Mouse (Mus musculus): ENCODE data around the gene Kcnk12.

Gene Kcnk12

DNA sequence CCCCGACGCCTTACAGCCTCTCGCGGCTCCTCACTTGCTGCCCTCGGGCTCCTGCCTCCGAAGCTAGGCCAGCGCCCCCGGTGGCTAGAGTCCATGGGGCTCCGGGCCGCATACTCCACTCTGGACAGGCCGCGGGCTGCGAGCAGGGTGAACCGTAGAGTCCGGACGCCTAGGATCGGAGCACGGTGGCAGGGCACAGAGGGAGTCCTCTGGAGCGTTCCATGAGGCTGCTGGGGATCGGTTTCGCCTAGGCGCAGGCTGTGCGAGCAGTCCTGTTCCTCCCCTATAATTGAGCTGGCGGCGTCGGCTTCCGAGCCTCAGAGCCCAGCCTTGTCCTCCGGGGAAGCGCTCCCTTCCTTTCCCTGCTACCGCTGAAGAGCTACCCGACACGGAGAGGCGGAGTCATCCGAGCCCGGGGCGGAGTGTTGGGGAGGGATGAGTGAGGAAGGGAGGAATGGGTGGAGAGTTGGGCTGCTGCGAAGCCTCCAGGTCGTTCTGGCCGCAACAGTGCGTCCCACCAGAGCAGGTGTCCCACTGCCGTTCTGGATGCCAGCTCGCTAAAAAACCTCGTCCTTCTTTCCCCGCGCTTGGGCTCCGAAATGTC, at the start of gene Kcnk12:
Gene Kcnk12 (minus strand): TSS at position 307 of the 604 bp plus-strand sequence.
- DNase-seq = no peak

- DNase-seq = no peak
Measured at GRCm38 (mm10) chr17:87842156-87842555, 44.4 kb upstream of the Kcnk12 start.

DNA sequence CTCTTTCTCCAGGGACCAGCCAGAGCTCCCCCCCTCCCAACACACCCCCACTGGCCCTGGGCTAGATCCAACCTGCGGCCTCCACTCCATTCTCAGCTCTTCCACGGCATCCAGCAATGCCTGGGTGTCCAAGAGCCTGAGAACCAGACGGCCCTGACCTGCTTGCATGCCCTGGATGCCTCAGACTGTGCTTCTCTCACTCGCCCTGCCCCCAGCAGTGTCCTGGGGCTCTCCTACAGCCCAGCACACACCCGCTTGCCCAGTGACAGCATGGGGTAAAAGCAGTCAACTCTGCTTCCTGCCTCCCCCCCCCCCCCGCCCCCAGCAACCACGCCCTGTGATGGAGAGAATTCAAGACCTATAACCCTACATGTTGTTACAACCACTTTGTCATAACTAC, 42.3 kb upstream of the Kcnk12 start:
- no peak for DNase-seq

DNA sequence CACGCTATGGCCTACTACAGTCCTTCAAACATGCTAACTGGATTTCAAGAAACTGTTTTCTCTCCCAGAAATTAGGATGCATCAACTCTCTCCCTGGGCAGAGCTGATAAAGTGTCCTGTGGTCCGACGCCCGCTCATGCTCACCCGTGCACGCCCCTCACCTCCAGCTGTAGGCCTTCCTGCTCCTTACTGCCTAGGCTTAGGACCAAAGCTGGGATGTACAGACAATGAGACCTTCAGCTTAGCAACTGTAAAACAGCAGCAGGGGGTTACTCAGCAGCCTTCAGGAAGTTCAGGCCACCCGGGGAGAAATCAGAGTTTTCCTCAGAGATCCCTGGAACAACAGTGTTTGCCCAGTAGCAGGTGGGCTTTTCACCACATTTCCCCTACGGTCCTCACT, 37.1 kb upstream of the Kcnk12 start:
- DNase-seq = no peak

GRCm38 (mm10) chr17:87826909-87827308, 29.1 kb upstream of the Kcnk12 start:
- DNase-seq = no peak

- no peak for DNase-seq
Measured at GRCm38 (mm10) chr17:87826036-87826560, 28.3 kb upstream of the Kcnk12 start.

DNA sequence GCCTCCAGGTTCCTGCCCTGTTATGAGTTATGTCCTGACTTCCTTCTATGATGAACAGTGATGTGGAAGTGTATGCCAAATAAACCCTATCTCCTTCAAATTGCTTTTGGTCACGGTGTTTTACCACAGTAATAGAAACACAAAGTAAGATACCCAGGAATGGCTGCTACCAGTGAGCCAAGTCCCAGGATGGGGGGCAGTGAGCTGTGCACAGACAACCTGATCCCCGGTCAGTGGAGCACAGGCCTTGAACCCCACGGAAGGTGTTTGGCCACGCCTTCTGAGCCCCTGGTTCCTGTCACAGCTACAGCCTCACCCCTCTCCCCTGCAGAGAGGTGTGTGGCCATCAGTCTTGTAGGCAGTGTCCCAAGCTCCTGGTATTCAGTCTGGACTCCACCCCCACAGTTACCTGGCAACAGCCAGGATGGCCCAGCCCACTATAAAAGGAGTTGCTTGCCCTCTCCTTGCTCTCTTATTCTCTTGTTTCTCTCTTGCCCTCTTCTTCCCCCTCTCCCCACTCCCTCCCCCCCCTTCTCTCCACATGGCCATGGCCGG, 27.7 kb upstream of the Kcnk12 start:
- no peak for DNase-seq

- no peak for DNase-seq
Measured at GRCm38 (mm10) chr17:87823031-87823430, 25.2 kb upstream of the Kcnk12 start.

GRCm38 (mm10) chr17:87809556-87809955, 11.8 kb upstream of the Kcnk12 start:
- DNase-seq = no peak

DNA sequence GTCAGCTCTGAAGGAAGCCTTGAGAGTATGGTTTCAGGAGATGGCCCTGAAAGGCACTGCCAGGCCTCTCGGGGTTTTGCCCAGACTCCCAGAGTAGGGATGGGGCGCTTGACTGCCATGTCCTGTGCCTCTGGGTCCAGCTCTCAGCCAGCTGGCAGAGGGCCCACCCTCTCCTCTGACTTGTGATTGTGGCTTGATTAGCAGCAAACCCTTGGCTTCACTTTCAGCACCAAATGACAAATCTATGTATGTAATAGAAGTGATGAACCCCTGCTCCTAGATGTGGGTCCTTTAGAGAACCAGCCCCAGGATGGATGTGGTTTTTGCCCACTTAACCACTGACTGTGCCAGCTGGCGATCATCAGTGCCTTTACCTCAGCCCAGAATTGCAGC, 2.1 kb upstream of the Kcnk12 start:
- no peak for DNase-seq

DNA sequence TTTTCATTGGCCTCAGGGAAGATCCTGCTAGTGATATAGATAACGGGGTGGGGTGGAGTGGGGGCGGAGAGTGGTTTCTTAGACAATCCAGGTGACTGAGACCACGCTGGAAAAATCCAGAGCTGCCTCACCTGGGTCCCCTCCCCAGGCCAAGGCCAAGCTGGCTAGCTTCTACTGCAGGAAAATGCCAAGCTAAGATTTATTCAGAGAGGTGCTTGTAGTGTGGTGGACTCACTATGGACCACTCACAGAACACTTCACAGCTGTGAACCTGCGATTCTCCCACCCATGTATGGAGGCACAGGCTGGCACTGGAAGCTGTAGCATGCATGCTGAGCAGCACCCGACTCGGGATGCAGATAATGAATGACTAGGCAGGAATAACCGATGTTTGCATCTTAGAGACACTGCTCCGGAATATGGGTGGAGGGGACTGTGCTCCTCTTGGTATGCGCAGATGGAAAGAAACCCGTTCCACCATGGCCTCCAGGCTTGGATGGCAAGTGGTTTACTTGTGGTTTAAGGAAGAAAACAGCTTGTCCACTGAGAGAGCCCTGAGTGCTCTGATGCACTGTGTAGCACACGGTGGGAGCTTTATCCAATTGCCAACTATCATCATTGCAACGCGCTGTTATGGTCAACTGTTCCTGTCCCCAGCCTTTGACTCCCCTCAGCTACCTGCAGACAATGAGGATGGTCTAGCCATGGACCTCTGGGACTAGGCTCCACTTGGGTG, 1.6 kb upstream of the Kcnk12 start:
- DNase-seq = no peak

- peak; percentile 73 for DNase-seq
Measured at GRCm38 (mm10) chr17:87798423-87798941, 688 bp upstream of the Kcnk12 start.

GRCm38 (mm10) chr17:87796881-87797416, 845 bp downstream of the Kcnk12 start:
- DNase-seq = no peak

GRCm38 (mm10) chr17:87795927-87796714, 1.7 kb downstream of the Kcnk12 start:
- DNase-seq = no peak

DNA sequence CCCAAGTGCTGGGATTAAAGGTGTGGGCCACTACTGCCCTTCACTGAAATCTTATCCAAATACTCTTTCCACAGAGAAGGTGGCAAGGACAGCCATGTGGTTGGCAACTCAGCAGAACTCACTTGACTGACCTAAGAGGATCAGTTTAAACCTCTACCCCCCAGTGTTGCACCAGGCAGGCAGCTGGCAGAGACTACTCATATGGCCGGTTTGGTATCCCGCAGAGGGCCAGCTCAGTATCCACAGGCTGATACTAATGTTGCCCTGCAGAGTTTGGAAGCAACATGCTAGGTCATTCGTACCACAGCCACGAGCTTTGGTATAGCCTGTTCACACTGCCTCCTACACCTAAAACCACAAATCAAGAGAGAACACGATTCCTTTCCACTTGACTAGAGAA, 3.0 kb downstream of the Kcnk12 start:
- DNase-seq = no peak

DNA sequence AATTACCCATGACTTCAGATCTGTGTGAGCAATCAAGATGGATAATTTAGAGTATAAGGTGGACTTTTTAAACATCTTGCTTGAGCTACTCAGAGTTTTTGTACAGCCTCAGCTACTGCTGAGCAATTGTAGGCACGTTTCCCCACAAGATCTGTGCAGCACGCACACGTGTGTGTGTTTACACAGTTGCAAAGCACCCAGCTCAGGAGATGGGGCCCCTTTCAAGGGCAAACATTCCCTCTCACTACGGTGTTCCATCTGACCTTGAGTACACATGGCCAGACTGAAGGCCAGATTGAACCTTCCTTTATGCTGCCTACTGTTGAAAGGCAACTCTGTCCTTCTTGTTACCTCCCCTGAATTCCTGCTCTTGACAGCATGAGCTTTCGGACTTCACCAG, 4.5 kb downstream of the Kcnk12 start:
- no peak for DNase-seq

GRCm38 (mm10) chr17:87792623-87793315, 5.0 kb downstream of the Kcnk12 start:
- no peak for DNase-seq

- DNase-seq = no peak
Measured at GRCm38 (mm10) chr17:87791517-87792098, 6.2 kb downstream of the Kcnk12 start.

DNA sequence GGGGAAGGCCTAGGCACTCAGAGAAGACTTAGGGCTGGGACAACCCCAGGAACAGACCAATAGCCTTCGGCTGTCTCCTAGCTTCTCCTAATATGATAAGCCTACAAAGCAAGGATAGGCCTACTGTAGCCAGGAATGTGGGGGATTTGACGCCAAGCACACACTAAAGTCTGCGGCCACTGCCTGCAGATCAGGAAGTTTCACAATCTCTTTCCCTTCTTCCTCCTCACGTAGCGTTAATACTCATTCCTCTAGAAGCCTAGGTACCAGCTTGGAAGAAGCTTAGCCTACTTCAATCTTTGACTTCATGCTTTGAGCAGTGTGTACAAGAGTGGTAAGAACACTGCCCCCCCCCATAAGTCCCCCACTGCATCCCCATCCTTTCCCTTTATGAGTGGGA, 7.1 kb downstream of the Kcnk12 start:
- DNase-seq = no peak

DNA sequence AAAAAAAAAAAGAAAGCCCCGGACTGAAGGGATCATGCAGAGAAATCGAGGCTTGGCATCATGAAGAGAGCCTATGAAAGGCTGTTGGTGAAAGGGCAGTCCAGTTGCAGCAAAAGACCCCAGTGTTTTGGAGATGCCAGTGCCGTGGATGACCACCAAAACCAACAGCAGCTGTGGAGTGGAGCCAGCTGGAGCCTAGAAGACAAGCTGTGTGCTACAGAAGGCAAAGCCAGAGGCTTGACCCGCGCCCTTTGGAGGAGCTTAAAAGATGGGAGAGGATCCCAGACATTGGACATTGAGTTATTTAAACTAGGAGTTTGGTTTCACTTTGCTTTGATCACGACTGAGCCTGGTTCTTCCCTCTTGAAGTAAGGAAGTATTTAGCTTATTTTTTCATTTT, 9.6 kb downstream of the Kcnk12 start:
- DNase-seq = no peak

DNA sequence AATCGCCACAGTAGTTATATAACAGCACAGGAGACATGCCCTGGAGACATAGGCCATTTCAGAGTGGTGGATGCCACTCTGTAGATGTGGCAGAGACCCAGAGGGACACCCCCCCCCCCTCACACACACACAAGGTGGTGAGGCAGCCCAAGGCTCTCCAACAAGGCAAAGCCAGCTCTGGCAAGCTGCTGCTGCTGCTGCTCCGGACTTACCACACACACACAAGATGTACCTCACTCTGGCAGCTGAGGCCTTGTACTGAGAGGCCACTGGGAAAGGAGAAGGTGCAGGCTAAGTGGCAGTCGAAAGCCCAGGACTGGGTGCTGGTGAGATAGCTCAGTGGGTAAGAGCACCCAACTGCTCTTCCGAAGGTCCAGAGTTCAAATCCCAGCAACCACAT, 10.1 kb downstream of the Kcnk12 start:
- DNase-seq = no peak

DNA sequence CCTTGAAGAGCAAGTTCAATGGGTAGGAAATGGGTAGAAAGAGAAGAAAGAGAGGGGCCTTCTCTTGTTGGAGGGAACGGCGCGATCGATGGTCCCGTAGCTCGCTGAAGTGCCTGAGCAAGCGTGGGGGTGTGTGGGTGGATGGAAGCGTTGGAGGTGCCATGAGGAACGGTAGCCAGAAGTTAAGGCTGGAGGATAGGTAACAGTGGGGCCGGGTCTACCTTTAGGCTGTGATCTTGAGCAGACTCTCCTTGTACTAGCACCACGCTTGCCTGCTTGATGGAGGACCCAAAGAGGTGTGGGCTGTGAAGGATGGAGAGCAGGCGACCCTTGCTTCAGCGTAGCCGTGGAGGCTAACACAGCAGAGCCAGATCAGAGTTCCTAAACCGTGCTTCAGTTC, 12.1 kb downstream of the Kcnk12 start:
- no peak for DNase-seq

Data from lung, postnatal 10 days (tissue).